Mouse (Mus musculus) erythroblast, embryonic 14.5 days (primary cell): ENCODE results near the gene Erh.

Experiments used
- GATA1 ChIP-seq: IDR thresholded peaks from 2 replicates; pipeline ENCODE4 v1.6.1; 2012; ENCODE audit warnings: low read length, inconsistent platforms, mixed read lengths
- TAL1 ChIP-seq: IDR thresholded peaks from 3 replicates; pipeline ENCODE4 v1.6.1; 2012; ENCODE audit warnings: low read length, inconsistent platforms, mixed read lengths

DNA sequence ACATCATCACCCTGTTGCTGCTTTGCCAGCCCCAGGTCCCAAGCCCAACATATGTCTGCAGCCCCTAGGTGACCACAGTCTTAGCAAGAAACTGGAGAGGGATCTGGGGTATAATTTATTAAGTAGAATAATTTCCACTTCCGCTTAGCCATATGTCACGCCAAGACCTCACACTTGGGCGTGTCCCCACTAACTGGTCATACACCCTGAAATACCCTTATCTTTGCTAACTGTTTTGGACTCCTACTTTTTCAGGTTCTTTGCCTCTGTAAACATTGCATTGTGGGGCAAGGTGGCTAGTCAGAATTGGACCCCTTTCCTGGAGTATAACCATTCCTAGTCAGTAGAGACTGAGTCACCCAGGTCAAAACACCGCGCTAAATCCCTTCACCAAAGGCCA, 41.7 kb downstream of the Erh start:
- TF ChIP-seq GATA1 (no peak), TAL1 (no peak)
